Mouse (Mus musculus): ENCODE measurements around the gene Lonp2. TPM values are rescaled to one million over a fixed set of nuclear protein-coding genes. Genes with fewer than 3 reads are reported as not detected.

The Lonp2 gene
- polyA plus RNA-seq, 1 experiment, result 27.8 TPM

GRCm38 (mm10) chr8:86699471-86699870, 75.6 kb downstream of the Lonp2 start:
- Histone ChIP-seq H3K4me1 (ENCODE audit: control insufficient read depth, insufficient read depth, low read length) (no peaks in the 10 kb centered on the region), H3K27ac (ENCODE audit: insufficient read depth, low read depth, low read length) (no peak overlapping the region), H3K4me3 (ENCODE audit: insufficient read depth, low read length) (no peak overlapping the region)
- no peak for TF ChIP-seq CTCF (IDR thresholded peaks at IDR 0.05; ENCODE audit: low read depth, low read length)
- no peak for TF ChIP-seq POLR2A (IDR thresholded peaks at IDR 0.05; ENCODE audit: borderline replicate concordance, low read depth, low read length)

- TF ChIP-seq CTCF (IDR thresholded peaks at IDR 0.05; ENCODE audit: low read depth, low read length) (no peak), POLR2A (IDR thresholded peaks at IDR 0.05; ENCODE audit: borderline replicate concordance, low read depth, low read length) (no peak)
- Histone ChIP-seq H3K4me3 (ENCODE audit: insufficient read depth, low read length) (no peak overlapping the region), H3K4me1 (ENCODE audit: control insufficient read depth, insufficient read depth, low read length) (no peaks in the 10 kb centered on the region), H3K27ac (ENCODE audit: insufficient read depth, low read depth, low read length) (no peak overlapping the region)
Measured at GRCm38 (mm10) chr8:86702453-86702852, 78.6 kb downstream of the Lonp2 start.

- H3K27ac ChIP-seq (ENCODE audit: insufficient read depth, low read depth, low read length), result no peak overlapping the region
- H3K4me1 ChIP-seq (ENCODE audit: control insufficient read depth, insufficient read depth, low read length), result peaks cover 4% of the 10 kb centered on the region
- TF ChIP-seq CTCF (IDR thresholded peaks at IDR 0.05; ENCODE audit: low read depth, low read length) (no peak), POLR2A (IDR thresholded peaks at IDR 0.05; ENCODE audit: borderline replicate concordance, low read depth, low read length) (no peak)
- H3K4me3 ChIP-seq (ENCODE audit: insufficient read depth, low read length), result no peak overlapping the region
Measured at GRCm38 (mm10) chr8:86705317-86705716, 81.5 kb downstream of the Lonp2 start.

GRCm38 (mm10) chr8:86706756-86707155, 82.9 kb downstream of the Lonp2 start:
- TF ChIP-seq POLR2A (IDR thresholded peaks at IDR 0.05; ENCODE audit: borderline replicate concordance, low read depth, low read length) (no peak), CTCF (IDR thresholded peaks at IDR 0.05; ENCODE audit: low read depth, low read length) (no peak)
- no peak overlapping the region for H3K27ac ChIP-seq (ENCODE audit: insufficient read depth, low read depth, low read length)
- H3K4me3 ChIP-seq (ENCODE audit: insufficient read depth, low read length), result no peak overlapping the region
- H3K4me1 ChIP-seq (ENCODE audit: control insufficient read depth, insufficient read depth, low read length), result peaks cover 4% of the 10 kb centered on the region

- Histone ChIP-seq H3K27ac (ENCODE audit: insufficient read depth, low read depth, low read length) (no peak overlapping the region), H3K4me1 (ENCODE audit: control insufficient read depth, insufficient read depth, low read length) (peaks cover 4% of the 10 kb centered on the region), H3K4me3 (ENCODE audit: insufficient read depth, low read length) (no peak overlapping the region)
- no peak for TF ChIP-seq CTCF (IDR thresholded peaks at IDR 0.05; ENCODE audit: low read depth, low read length)
- no peak for TF ChIP-seq POLR2A (IDR thresholded peaks at IDR 0.05; ENCODE audit: borderline replicate concordance, low read depth, low read length)
Measured at GRCm38 (mm10) chr8:86707873-86708272, 84.0 kb downstream of the Lonp2 start.

GRCm38 (mm10) chr8:86712594-86712993, 88.8 kb downstream of the Lonp2 start:
- TF ChIP-seq POLR2A (IDR thresholded peaks at IDR 0.05; ENCODE audit: borderline replicate concordance, low read depth, low read length) (no peak), CTCF (IDR thresholded peaks at IDR 0.05; ENCODE audit: low read depth, low read length) (no peak)
- Histone ChIP-seq H3K4me3 (ENCODE audit: insufficient read depth, low read length) (no peak overlapping the region), H3K4me1 (ENCODE audit: control insufficient read depth, insufficient read depth, low read length) (peaks cover 4% of the 10 kb centered on the region), H3K27ac (ENCODE audit: insufficient read depth, low read depth, low read length) (no peak overlapping the region)

- TF ChIP-seq CTCF (IDR thresholded peaks at IDR 0.05; ENCODE audit: low read depth, low read length) (no peak), POLR2A (IDR thresholded peaks at IDR 0.05; ENCODE audit: borderline replicate concordance, low read depth, low read length) (no peak)
- Histone ChIP-seq H3K4me3 (ENCODE audit: insufficient read depth, low read length) (no peak overlapping the region), H3K27ac (ENCODE audit: insufficient read depth, low read depth, low read length) (no peak overlapping the region), H3K4me1 (ENCODE audit: control insufficient read depth, insufficient read depth, low read length) (no peaks in the 10 kb centered on the region)
Measured at GRCm38 (mm10) chr8:86713407-86714188, 89.8 kb downstream of the Lonp2 start.

- Histone ChIP-seq H3K27ac (ENCODE audit: insufficient read depth, low read depth, low read length) (no peak overlapping the region), H3K4me3 (ENCODE audit: insufficient read depth, low read length) (no peak overlapping the region), H3K4me1 (ENCODE audit: control insufficient read depth, insufficient read depth, low read length) (peaks cover 2% of the 10 kb centered on the region; the same call in 1 of the 2 replicates)
- TF ChIP-seq CTCF (IDR thresholded peaks at IDR 0.05; ENCODE audit: low read depth, low read length) (no peak), POLR2A (IDR thresholded peaks at IDR 0.05; ENCODE audit: borderline replicate concordance, low read depth, low read length) (no peak)
Measured at GRCm38 (mm10) chr8:86718332-86718994, 94.6 kb downstream of the Lonp2 start.

GRCm38 (mm10) chr8:86719368-86719767, 95.5 kb downstream of the Lonp2 start:
- H3K27ac ChIP-seq (ENCODE audit: insufficient read depth, low read depth, low read length), result no peak overlapping the region

More at GRCm38 (mm10) chr8:86719368-86719767, 95.5 kb downstream of the Lonp2 start:
- Histone ChIP-seq H3K4me1 (ENCODE audit: control insufficient read depth, insufficient read depth, low read length) (peaks cover 2% of the 10 kb centered on the region; the same call in 1 of the 2 replicates), H3K4me3 (ENCODE audit: insufficient read depth, low read length) (no peak overlapping the region)
- TF ChIP-seq CTCF (IDR thresholded peaks at IDR 0.05; ENCODE audit: low read depth, low read length), result no peak
- TF ChIP-seq POLR2A (IDR thresholded peaks at IDR 0.05; ENCODE audit: borderline replicate concordance, low read depth, low read length), result no peak

All from bone marrow macrophage, adult 2 months (primary cell).